Mouse (Mus musculus): ENCODE data around the gene Ccdc137.

DNA sequence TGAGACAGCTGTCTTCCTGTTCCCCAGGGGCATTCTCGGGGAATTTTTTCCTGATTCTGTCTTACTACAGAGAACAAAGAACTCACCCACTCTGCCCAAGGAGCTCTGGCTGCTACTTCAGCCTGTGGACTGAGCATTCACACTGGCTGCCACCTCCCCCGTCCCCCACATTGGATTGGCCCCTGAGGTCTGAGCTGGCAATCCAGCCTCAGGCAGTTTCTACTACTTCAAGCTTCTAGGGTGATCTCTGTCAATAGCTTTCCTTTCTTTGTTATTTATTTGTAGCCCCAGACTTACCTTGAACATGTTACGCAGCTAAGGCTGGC is 34.9 kb downstream of the Ccdc137 start:
- no peak for TF ChIP-seq CTCF (IDR thresholded peaks at IDR 0.05; ENCODE audit: low read depth, low read length)
- TF ChIP-seq GATA1 (IDR thresholded peaks at IDR 0.05; ENCODE audit: borderline replicate concordance, low read length) = no peak
- TF ChIP-seq TAL1 (conservative IDR thresholded peaks at IDR 0.05; ENCODE audit: low read depth, low read length) = no peak
- TF ChIP-seq GATA2 (IDR thresholded peaks at IDR 0.05; ENCODE audit: borderline replicate concordance, low read depth, low read length) = no peak
